Mouse (Mus musculus) kidney, adult 2 months (tissue): ENCODE measurements around the gene Dqx1.

Experiments used
- CTCF ChIP-seq: fragments of 200-500 bp; conservative IDR thresholded peaks from 2 replicates; pipeline ENCODE4 v1.5.1; 2011; ENCODE audit warnings: low read depth, mild to moderate bottlenecking, control low read depth, low read length, moderate library complexity, mixed read lengths; ENCODE audit not compliant: insufficient read depth, insufficient read length
- POLR2A ChIP-seq: fragments of 200-500 bp; IDR thresholded peaks from one replicate; pipeline ENCODE4 v1.6.1; 2011; ENCODE audit warnings: low read depth, low read length, control low read depth

GRCm38 (mm10) chr6:83068221-83068620, 10.6 kb downstream of the Dqx1 start:
- no peak for TF ChIP-seq CTCF
- no peak for TF ChIP-seq POLR2A
